Mouse (Mus musculus): ENCODE results near the gene Il4.

- TF ChIP-seq CTCF (IDR thresholded peaks at IDR 0.05; ENCODE audit: extremely low read depth, insufficient read depth, insufficient read length, insufficient replicate concordance) (no peak), POLR2A (IDR thresholded peaks at IDR 0.05; ENCODE audit: low read depth, low read length) (no peak)
These were observed 34.0 kb upstream of the Il4 start for GRCm38 (mm10) chr11:53652427-53652826.

All from spleen, adult 2 months (tissue).